Comparison of ENCODE assay signal across 9 mouse cellular contexts in genomic region chr7:48876526-48876925, GRCm38 (mm10). TPM values are rescaled to one million over a fixed set of nuclear protein-coding genes. Genes with fewer than 3 reads are reported as not detected.
DNase-seq lines count a peak whose midpoint lies in the region; ATAC-seq and TF ChIP-seq lines count a peak whose summit lies in the region.
"Had no signal": no experiment of that assay in that cellular context is flagged by ENCODE, and none has a peak within 500 bp of the region (broad histone marks: within the 10 kb centered on the region; RNA-seq: fewer than 3 reads in every experiment).

No protein-coding gene starts in this region.

- no peak overlapping the region for H3K4me3 ChIP-seq in kidney, adult 2 months (ENCODE audit: insufficient read depth, low read depth, low read length)
- H3K4me3 ChIP-seq in kidney, embryonic 16.5 days (ENCODE audit: low read length), result no peak overlapping the region
- no peak overlapping the region for H3K4me3 ChIP-seq in ES-E14 (ENCODE audit: insufficient read depth in 1 of 2, low read depth in 1 of 2, low read length in 2 of 2, poor library complexity in 1 of 2, severe bottlenecking in 1 of 2)
- 0 out of 2 replicates have a peak overlapping the region, but pooled peaks have one; percentile 7 for H3K4me3 ChIP-seq in brown adipose tissue, adult 24 weeks (ENCODE audit: insufficient read depth, low read depth, low read length)
- H3K4me3 ChIP-seq: neural tube, embryonic 12.5 days had no signal

- no peaks in the 10 kb centered on the region for H3K27me3 ChIP-seq in kidney, adult 2 months (replicated peaks; ENCODE audit: control insufficient read depth, insufficient read depth, low read length)
- no peaks in the 10 kb centered on the region for H3K27me3 ChIP-seq in kidney, embryonic 16.5 days (ENCODE audit: insufficient read depth, low read length)
- H3K27me3 ChIP-seq: neural tube, embryonic 12.5 days had no signal

- no peaks in the 10 kb centered on the region for H3K9me3 ChIP-seq in kidney, embryonic 16.5 days (ENCODE audit: low read length)
- H3K9me3 ChIP-seq in ES-E14 (ENCODE audit: control insufficient read depth, insufficient read depth, low read depth, low read length), result no peaks in the 10 kb centered on the region
- H3K9me3 ChIP-seq: neural tube, embryonic 12.5 days had no signal

- in situ Hi-C loops in ES-E14 (cut with MboI; ENCODE audit: low sequenced_read_pairs in 2 of 2, unreplicated experiment in 2 of 2), result no loop called here

- no peaks in the 10 kb centered on the region for H3K4me1 ChIP-seq in kidney, adult 2 months (ENCODE audit: control insufficient read depth, insufficient read depth, low read length)
- H3K4me1 ChIP-seq in kidney, embryonic 16.5 days (ENCODE audit: insufficient read depth, low read length), result peaks cover 24% of the 10 kb centered on the region
- H3K4me1 ChIP-seq in ES-E14 (ENCODE audit: control insufficient read depth in 2 of 2, insufficient read depth in 2 of 2, low read length in 2 of 2, poor library complexity in 1 of 2), result 0 out of 4 replicates have a peak, but pooled peaks cover 0 to 2% of the 10 kb centered on the region in 2 experiments
- peaks cover 3% of the 10 kb centered on the region; the same call in 1 of the 2 replicates for H3K4me1 ChIP-seq in brown adipose tissue, adult 24 weeks (ENCODE audit: control insufficient read depth, insufficient read depth, insufficient read length, low read length)

- no peak overlapping the region for H3K4me2 ChIP-seq in kidney, embryonic 16.5 days (replicated peaks; ENCODE audit: low read depth, low read length)
- H3K4me2 ChIP-seq: neural tube, embryonic 12.5 days had no signal

- TF ChIP-seq CTCF in kidney, adult 2 months (conservative IDR thresholded peaks at IDR 0.05; ENCODE audit: insufficient read depth, insufficient read length, low read depth, low read length), result peak; percentile 53

- WGBS in kidney, adult 2 months, result 45% methylated on average over 4 of the region's 4 CpGs
- 68% methylated on average over 4 of the region's 4 CpGs for WGBS in kidney, embryonic 16.5 days

- no peak overlapping the region for H3K27ac ChIP-seq in kidney, adult 2 months (ENCODE audit: insufficient read depth, low read depth, low read length)
- H3K27ac ChIP-seq in kidney, embryonic 16.5 days (ENCODE audit: low read length), result no peak overlapping the region
- no peak overlapping the region for H3K27ac ChIP-seq in ES-E14 (ENCODE audit: insufficient read depth, low read depth, low read length, poor library complexity, severe bottlenecking)
- no peak overlapping the region for H3K27ac ChIP-seq in brown adipose tissue, adult 24 weeks (replicated peaks; ENCODE audit: low read depth, low read length)
- H3K27ac ChIP-seq: neural tube, embryonic 12.5 days had no signal

- no peak overlapping the region for H3K9ac ChIP-seq in kidney, embryonic 16.5 days (replicated peaks; ENCODE audit: low read length)
- no peak overlapping the region for H3K9ac ChIP-seq in ES-E14 (ENCODE audit: insufficient read depth, low read depth, low read length, poor library complexity, severe bottlenecking)
- H3K9ac ChIP-seq: neural tube, embryonic 12.5 days had no signal

- no peak for ATAC-seq in kidney, embryonic 16.5 days (ENCODE audit: low FRiP score, low TSS enrichment)
- ATAC-seq in erythroid progenitor cell, adult 5-6 weeks (replicated peaks; ENCODE audit: low FRiP score, poor library complexity, severe bottlenecking), result no peak

- peak; percentile 73 for DNase-seq in kidney, adult 2 months
- peak; percentile 49 for DNase-seq in ES-E14 (ENCODE audit: low read depth, low spot score)
- DNase-seq in fibroblast of lung, adult 2 months (ENCODE audit: low read depth), result peak; percentile 31
- DNase-seq in layer of hippocampus, postnatal 10 days (ENCODE audit: low spot score in 2 of 2), result peak; percentile 49 to 62
- DNase-seq in natural killer cell, adult 2 months (ENCODE audit: low spot score in 2 of 2), result peak; percentile 34 to 41

- no peak for TF ChIP-seq POLR2A in kidney, adult 2 months (IDR thresholded peaks at IDR 0.05; ENCODE audit: low read depth, low read length)

- H3K36me3 ChIP-seq in kidney, adult 2 months (ENCODE audit: control insufficient read depth, insufficient read depth, low read length), result no peaks in the 10 kb centered on the region
- H3K36me3 ChIP-seq in kidney, embryonic 16.5 days (ENCODE audit: insufficient read depth, low read length), result peaks cover 44% of the 10 kb centered on the region
- peaks cover 35% of the 10 kb centered on the region for H3K36me3 ChIP-seq in ES-E14 (ENCODE audit: control insufficient read depth, insufficient read depth, low read length, poor library complexity, severe bottlenecking)

TF ChIP-seq in ES-E14, 5 proteins besides CTCF, POLR2A, EP300 and RAD21:
- 0 out of 2 replicates have a peak, but pooled peaks have one; percentile 7 for TF ChIP-seq ZC3H11A (IDR thresholded peaks at IDR 0.05; ENCODE audit: borderline replicate concordance, low read depth, low read length)
- no peak for TF ChIP-seq MAFK (IDR thresholded peaks at IDR 0.05; ENCODE audit: insufficient read depth, low read depth, low read length)
- TF ChIP-seq ZNF384 (IDR thresholded peaks at IDR 0.05; ENCODE audit: low read depth, low read length), result no peak
- no peak for TF ChIP-seq HCFC1 (IDR thresholded peaks at IDR 0.05; ENCODE audit: borderline replicate concordance, insufficient read depth, low read length)

RNA-seq across cellular contexts. Expression of gene E2f8, which starts 4.9 kb away (rescaled TPM):
- polyA plus RNA-seq in kidney, adult 2 months (2012; rRNA removed), result 0.12 and 0.28 TPM in 2 replicates
- 16.5 and 22.4 TPM in 2 replicates for polyA plus RNA-seq in kidney, embryonic 16.5 days (2015; fragmentation: Nextera tagmentation; extraction: Ambion mirVana)
- 10.5 and 12.1 TPM in 2 replicates for total RNA-seq in ES-E14 (2012; rRNA removed)
- not detected in 2 replicates for polyA plus RNA-seq in brown adipose tissue, adult 24 weeks (2012; ENCODE audit: insufficient read depth, insufficient read length, missing spikeins)
- total RNA-seq in layer of hippocampus, postnatal 10 days (2021), result 1 to 10 TPM; 1.3 to 2.4 TPM
- total RNA-seq in erythroid progenitor cell, adult 5-6 weeks (2015; ENCODE audit: low replicate concordance), result 418 and 438 TPM in 2 replicates
- 278 and 339 TPM in 2 replicates for total RNA-seq in erythroid progenitor cell, adult 5-6 weeks (2017; ENCODE audit: low replicate concordance)

RNA-seq across cellular contexts. Expression of gene Csrp3, which starts 28.7 kb away (rescaled TPM):
- 5.1 TPM in 1 of 2 replicates, not detected in the other for polyA plus RNA-seq in kidney, adult 2 months (2012; rRNA removed)
- polyA plus RNA-seq in kidney, embryonic 16.5 days (2015; fragmentation: Nextera tagmentation; extraction: Ambion mirVana), result 4.2 and 5.0 TPM in 2 replicates
- 0.48 and 1.3 TPM in 2 replicates for total RNA-seq in ES-E14 (2012; rRNA removed)
- 9.8 and 11.2 TPM in 2 replicates for polyA plus RNA-seq in brown adipose tissue, adult 24 weeks (2012; ENCODE audit: insufficient read depth, insufficient read length, missing spikeins)
- total RNA-seq in layer of hippocampus, postnatal 10 days (2021), result not detected
- 4.0 TPM in 1 of 2 replicates, not detected in the other for total RNA-seq in erythroid progenitor cell, adult 5-6 weeks (2015; ENCODE audit: low replicate concordance)
- total RNA-seq in erythroid progenitor cell, adult 5-6 weeks (2017; ENCODE audit: low replicate concordance), result 1.7 TPM in 1 of 2 replicates, not detected in the other

RNA-seq across cellular contexts. Expression of gene Nav2, which starts 32.0 kb away (rescaled TPM):
- polyA plus RNA-seq in kidney, adult 2 months (2012; rRNA removed), result 18.3 and 18.4 TPM in 2 replicates
- 22.6 and 32.8 TPM in 2 replicates for polyA plus RNA-seq in kidney, embryonic 16.5 days (2015; fragmentation: Nextera tagmentation; extraction: Ambion mirVana)
- 18.2 and 21.1 TPM in 2 replicates for total RNA-seq in ES-E14 (2012; rRNA removed)
- polyA plus RNA-seq in brown adipose tissue, adult 24 weeks (2012; ENCODE audit: insufficient read depth, insufficient read length, missing spikeins), result 10.1 and 14.2 TPM in 2 replicates
- 100 to 1,000 TPM; 103 to 126 TPM for total RNA-seq in layer of hippocampus, postnatal 10 days (2021)
- 9.7 and 29.8 TPM in 2 replicates for total RNA-seq in erythroid progenitor cell, adult 5-6 weeks (2015; ENCODE audit: low replicate concordance)
- 3.1 and 3.7 TPM in 2 replicates for total RNA-seq in erythroid progenitor cell, adult 5-6 weeks (2017; ENCODE audit: low replicate concordance)

Comparison
In these comparisons a context has a peak if more than half of its experiments do, and no peak if none do; other contexts are left out.
1. RNA of gene E2f8, which starts 4.9 kb away (total RNA-seq): 278 to 438 TPM in erythroid progenitor cell, adult 5-6 weeks; 10.5 to 12.1 TPM in ES-E14 and 1.3 to 2.4 TPM in layer of hippocampus, postnatal 10 days; every median in the first group is over 10 times any median in the second.
2. Peak in every context shown above with its lines, with median percentiles within 50 percentile points of each other: DNase-seq.